Mouse (Mus musculus): ENCODE data around the gene Dusp16.
A peak's percentile ranks its signal among the peaks of the same experiment; 100 is the strongest.

The Dusp16 gene

DNA sequence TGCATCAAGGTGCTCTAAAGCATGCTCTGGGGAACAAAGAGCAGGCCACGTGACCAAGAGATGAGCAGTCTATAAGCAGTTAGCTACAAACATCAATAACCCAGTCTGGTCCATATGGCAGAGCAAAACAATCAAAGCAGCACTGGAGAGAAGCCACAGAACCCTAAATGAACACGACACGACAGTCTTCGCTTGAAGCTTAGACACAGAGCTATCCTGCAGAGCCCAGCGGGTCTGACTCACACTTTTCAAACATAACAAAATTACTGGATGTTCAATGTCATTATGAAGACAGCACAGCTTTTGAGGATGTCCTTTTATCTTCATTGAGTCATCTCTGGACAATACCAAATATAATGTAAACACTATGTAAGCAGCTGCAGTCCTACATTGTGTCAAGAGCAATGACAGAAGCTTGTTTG lies 58.6 kb downstream of the Dusp16 start:
- DNase-seq (ENCODE audit: low read depth) = no peak

DNA sequence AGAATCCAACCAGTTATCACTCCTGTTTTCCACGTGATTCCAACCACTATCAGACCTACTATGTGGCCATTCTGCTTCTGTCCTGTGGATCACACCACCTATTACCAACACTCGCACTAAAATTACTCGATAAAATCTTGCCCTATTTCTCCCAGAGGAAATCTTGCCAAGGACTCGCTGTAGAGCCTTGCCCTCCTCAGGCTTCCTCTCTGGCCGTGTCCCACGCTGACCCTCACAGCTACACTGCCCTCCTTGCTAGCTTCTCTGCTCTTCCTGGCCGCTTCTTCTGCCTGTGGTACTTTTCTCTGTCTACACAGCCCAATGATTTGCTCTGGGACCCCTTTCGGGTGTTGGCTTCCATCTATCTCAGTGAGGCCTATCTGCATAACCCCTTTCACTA lies 59.6 kb downstream of the Dusp16 start:
- DNase-seq (ENCODE audit: low read depth) = no peak

DNA sequence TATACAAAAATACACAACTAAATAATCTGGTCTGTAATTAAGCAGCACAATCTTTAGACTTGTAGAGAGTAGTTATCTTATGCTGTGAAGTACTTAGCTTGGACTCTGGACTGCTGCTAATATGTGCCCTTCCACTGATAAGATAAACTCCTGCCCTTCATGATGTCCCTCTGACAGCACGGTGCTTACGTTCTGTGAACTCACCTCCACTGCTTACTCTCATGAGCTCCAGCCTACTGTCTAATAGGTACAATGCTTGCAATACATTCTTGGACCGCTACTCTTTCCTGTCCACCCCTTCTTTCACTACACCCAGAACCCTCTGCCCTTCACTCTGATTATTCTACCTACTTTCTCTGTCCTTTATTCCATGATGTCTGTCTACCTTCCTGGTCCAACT lies 61.4 kb downstream of the Dusp16 start:
- DNase-seq (ENCODE audit: low read depth) = no peak

DNA sequence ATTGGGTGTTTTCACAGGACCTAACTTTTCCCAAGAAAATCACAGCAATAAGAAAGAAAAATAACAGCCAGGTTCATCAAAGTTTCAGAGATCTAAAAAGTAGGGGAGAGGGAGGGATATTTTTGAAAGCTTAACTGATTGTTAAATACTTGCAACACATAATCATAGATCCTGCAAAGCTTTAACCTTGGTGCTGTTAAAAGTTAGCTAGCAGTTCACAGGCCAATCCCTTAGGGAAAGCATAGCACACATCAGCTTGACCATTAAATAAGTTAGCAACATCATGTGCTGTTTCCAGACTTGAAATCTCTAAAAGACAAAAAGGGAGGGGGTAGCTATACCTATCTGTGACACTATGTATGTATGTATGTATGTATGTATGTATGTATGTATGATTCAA lies 67.0 kb downstream of the Dusp16 start:
- no peak for DNase-seq (ENCODE audit: low read depth)

DNA sequence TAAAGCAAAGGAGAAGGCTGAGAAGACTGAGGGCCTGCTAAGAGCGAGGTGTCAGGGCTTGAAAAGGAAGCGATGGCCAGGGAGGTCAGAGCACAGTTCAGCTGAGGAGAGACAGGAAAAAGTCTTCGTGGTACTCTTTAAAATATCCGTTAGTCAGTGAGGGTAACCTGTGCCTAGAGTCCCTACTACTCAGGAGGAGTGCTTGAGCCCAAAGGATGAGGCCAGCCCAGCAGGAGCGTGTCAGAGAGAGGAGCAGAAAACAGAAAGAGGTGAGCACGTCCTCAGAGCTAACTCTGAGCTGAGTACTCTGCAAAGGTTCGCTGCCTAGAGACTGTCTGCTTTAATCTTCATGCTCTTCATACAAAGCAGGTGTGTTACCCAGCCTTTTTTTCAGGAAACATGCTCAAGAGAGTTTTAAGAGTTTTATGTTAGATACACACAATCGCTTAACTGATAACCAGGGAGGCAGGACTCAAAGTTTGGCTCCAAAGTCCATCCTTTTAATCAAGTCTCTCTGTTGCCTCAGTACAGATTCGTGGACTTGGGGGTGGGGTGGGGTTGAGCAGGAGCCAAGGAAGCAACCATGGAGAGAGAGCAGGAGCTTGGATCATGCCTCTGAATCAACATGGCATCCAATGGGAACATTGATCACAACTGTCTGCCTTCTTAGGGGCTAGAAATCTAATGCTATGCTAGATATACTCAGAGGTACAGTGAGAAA lies 68.4 kb downstream of the Dusp16 start:
- no peak for DNase-seq (ENCODE audit: low read depth)

DNA sequence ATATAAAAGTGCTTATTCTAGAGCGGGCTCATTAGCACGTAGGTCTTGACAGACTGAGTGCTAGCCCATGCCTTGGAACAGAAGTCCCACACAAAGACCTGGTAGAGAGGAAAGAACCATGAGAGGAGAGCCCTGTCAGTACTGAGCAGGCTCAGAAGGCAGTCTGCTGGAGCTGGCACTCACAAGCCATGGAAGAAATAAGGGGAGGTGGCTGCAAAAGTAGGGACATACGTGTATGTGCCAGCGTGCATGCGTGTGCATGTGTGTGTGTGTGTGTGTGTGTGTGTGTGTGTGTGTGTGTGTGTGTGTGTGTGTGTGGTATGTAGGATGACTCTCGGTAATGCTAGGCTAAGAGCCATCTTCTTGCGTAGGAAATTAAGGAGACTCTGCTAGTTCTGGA lies 69.1 kb downstream of the Dusp16 start:
- no peak for DNase-seq (ENCODE audit: low read depth)

DNA sequence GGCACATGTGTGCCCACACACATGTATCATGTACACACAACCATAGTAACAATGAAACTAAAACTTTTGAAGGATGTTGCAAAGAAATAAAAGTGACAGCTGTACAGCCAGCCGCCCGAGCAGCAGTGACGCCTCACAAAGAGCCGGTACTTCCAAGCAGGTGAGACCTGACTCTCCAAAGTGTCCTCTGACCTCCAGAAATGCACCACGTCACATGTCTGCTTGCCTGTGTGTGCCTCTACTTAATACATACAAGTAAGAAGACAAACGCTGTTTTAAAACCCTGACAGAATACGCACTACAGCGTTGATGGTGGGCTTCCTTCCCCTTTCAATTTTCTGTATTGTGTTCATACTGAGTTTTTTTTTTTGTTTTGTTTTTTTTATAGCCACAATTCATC lies 69.5 kb downstream of the Dusp16 start:
- DNase-seq (ENCODE audit: low read depth) = no peak

DNA sequence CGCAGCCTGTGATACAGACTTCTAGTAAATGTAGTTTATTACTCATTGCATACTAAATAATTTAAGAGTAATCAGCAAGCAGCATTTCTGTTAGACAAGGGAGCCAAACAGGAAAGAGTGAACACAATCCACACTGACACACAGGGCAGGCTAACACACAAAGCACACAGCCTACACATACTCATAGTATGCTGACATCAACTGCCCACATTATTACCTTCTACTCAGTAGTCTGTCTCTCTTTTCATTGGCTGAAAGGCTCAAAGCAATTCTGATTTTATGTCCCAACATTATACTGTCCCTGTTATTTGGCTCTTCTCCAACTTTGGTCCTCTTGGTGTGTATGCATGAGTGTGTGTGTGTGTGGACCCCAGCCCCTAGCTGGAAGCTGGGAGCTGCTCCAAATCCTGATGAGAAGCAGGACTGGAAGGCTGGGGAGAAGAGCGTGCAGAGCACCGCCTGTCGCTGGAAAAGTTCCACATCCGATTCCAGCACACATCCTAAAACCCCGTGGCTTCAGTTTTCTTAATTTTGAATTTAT lies 70.6 kb downstream of the Dusp16 start:
- DNase-seq (ENCODE audit: low read depth) = no peak

DNA sequence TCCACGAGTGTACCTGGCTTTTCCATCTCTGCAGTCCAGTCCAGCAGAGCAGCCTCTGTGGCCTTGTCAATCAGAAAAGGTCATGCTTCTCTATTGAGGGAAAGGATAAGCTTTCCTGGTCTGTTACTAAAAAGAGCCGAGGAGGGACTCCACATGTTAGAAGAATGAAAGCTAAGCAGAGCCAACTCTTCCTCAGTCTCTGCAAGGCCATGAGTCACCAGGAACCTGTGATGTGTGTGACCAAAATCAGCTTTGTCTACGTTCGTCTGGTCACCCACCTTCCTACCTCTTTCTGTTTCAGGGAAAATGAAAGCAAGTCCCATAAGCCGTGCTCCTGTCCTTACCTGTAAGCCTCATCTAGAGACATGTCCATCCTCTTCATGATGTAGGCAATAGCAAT lies 72.3 kb downstream of the Dusp16 start:
- no peak for DNase-seq (ENCODE audit: low read depth)

DNA sequence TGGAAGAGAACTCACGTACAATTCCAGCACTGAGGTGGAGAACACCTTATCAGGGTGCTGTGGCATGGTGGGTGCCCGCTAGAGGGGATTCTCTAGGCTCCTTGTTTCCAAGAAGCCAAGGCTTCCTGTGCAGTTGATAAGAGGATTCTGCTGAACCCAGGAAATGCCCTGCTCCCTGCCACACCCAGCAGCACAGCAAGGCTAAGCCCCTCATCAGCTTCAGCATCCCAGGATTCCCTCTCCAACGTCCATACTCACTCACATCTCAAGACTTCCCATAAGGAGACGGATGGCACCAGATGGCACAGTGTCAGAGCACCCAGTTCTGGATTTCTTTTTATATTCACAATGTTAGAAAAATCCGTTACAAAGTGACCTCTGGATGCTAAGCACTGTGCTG lies 73.3 kb downstream of the Dusp16 start:
- no peak for DNase-seq (ENCODE audit: low read depth)

DNA sequence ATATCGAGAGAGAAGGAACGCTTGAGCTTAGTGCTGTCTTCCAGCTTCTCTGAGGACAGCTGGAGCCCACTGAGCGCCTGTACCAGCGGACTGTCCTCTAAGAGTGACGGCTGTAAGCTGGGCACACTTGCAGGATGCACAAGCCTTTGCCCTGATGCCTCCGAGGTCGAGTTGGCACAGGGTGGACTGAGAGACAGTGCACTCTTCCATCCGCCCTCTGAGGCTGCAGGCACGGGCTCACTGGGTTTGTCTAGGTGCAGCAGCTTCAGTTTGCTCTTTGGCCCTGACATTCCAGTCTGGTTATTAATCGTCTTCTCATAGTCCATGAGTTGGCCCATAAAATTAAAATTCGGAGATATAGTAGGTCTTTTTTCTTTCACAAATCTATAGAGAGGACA lies 73.8 kb downstream of the Dusp16 start:
- DNase-seq (ENCODE audit: low read depth) = no peak

DNA sequence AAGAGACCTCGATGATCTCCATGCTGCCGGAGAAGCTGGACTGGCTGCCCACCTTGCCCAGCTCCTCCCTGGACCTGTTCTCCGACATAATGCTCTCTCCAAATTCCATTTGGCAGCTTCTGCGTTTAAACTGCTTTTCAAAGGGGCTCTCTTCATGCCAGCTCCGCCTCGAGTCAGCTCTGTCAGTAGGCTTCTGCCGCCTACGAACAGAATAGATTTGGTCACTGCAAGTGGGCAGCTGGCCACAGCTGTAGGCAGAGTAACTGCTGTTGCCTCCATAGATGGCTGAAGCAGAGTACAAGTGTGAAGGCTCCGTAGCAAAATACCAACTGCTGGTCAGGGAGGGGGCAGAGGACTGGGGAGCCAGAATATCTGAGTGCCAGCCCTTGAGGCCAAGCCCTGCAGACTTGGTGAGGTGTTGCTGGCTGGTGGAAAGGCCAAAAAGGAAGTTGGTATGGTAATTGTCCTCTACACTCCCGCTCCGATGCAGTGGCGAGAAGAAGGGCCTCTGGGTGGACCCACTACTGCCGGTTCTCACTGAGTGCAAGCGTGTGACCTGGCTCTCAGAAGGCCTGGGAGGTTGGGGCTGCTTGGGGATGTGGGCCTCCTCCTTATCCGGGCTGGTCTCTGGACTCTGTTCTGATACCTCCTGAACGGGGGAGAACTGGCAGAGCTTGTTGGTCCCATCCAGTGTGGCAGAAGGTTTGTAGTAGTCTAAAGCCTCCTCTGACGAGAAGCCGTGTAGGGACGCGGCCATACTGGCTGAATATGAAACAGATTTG lies 74.3 kb downstream of the Dusp16 start:
- DNase-seq (ENCODE audit: low read depth) = no peak

DNA sequence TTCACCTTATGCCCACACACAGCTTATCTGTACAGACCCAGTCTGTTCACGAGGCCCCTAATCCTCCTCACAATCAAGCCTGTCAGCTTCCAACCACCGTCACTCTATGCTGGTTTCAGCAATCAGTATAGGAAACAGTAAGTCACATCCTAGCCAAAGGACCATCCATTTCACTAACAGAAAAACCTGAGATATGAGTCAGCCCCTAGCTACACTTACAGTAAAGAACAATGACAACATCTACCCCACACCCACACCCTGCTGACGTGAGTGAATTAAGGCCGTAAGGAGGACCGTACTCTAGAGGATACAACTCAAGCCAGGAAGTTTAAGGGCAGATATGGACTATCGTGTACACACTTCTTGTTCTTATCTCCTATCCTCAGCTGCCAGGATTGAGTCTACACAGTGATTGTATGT lies 76.2 kb downstream of the Dusp16 start:
- DNase-seq (ENCODE audit: low read depth) = peak; percentile 59

DNA sequence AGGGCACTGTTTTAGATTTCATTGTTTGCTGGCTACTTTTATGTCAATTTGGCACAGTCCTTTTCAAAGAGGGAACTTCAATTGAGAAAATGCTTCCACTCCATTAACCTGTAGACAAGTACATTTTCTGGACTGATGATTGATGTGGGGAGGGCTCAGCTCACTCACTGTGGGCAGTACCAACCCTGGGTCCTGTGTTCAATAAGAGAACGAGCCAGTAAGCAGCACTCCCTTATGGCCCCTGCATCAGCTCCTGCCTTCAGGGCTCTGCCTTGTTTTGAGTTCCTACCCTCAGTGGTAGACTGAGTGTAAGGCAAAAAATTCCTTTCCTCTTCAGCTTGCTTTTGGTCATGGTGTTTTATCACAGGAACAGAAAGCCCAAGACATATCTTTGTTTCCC lies 78.5 kb downstream of the Dusp16 start:
- no peak for DNase-seq (ENCODE audit: low read depth)

DNA sequence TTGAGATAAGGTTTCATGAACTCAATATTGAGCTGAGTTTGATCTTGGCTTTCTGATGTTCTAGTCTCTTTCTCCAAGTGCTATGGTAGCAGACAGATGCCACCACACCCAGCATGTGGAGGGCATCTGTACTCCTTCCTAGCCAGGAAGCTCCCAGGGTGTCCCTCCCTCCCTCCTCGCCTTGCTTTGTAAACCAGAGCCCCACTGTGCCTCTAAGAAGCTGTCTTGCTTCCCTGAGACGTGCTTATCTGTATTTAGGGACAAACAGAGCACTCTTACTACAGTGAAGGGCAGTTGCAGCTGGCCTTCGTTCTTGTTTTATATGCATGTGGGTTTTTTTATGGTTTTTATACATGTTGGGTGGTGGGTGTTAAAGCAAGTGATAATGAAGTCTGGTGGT lies 79.1 kb downstream of the Dusp16 start:
- no peak for DNase-seq (ENCODE audit: low read depth)

DNA sequence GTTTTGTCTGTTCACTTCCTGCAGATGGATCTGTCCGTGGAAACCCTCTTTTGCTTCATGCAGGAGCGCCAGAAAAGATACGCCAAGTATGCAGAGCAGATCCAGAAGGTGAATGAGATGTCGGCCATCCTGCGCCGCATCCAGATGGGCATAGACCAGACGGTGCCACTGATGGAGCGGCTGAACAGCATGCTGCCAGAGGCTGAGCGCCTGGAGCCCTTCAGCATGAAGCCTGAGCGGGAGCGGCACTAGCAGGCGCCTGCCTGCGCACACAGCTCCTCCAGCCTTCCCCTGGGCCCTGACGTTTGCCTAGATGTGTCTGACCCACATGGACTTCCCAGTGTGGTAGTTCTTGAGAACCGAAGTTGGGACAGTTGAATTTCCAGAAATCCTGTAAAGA lies 82.4 kb downstream of the Dusp16 start:
- no peak for DNase-seq (ENCODE audit: low read depth)

DNA sequence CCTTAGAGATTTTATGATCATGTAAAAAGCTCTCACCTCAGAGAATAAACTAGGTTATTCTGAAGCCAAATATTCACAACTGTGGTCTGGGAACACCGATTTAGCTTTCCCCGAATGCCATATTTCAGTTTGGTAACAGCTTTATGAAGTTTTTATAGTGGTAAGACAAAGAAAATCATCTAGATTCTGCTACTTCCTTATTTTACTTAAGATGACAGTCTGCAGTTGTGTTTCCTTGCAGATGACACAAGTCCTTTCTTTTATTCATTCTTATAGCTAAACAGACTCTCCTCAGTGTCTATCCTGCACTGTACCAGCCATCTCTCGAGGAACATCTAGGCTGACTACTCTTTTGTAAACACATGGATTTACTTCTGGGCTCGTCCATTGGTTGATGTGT lies 86.0 kb downstream of the Dusp16 start:
- no peak for DNase-seq (ENCODE audit: low read depth)

DNA sequence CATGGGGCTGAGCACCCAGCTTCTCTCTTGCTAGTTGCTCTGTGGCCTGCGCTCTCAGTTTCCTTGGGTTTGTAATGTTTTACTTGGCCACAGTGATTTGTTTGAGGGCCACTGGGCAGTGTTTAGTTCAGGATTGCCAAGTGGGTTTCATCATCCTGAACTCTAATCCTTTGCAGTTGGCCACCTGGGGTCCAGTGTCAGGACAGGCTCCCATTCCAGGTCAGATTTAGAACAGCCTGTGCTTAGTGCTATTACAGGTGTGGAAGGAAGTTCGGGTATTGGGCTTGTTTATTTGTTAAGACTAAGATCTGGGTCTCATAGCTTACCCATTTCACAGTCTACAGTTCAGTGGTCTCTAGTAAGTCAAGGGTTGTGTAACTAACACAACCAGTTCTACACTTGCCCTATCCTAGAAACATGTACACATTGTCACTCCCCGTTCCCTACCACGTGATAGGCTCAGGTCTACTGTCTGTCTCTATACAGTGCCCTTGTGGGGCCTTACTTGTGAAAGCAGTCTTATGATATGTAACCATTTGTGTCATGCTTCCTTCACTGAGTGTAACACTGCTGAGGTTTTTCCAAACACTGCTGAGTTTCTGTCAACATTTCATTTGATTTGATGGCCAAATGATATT lies 89.3 kb downstream of the Dusp16 start:
- no peak for DNase-seq (ENCODE audit: low read depth)

DNA sequence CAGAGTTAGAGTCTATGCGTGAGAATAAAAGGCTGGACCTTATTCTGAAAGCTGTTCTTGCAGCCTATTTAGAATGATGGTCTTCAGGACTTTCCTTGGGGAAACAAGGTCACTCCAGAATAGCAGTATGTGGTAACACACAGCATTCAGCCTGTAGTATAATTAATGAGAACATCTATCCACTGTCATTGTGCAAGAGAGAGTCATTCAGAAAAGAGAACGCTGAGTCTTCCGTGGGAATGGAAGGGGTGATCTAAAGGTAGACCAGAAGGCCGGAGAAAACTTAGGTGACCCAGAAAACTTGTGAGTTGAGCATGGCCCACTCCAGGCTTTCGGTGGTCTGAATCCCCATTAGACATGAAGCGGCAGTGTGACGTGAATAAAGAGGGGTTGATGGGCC lies 90.2 kb downstream of the Dusp16 start:
- no peak for DNase-seq (ENCODE audit: low read depth)

DNA sequence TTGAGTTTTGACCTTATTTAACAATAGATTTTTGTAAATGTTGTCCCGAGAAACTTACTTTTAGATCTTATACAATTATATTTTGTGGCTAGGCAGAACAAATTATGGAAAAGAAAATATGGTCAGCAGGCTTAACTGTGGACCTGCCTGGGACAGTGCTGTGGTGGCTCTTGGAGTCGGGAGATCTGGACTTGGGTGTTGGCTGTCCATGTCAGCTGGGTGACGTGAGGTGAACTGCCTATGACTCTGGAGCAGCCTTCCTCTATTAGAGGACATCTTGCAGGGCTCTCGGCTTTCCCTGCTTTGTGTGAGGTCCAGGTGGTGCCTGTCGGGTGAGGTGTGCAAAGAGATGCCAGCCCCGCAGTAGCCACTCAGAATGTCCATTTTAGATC lies 91.2 kb downstream of the Dusp16 start:
- DNase-seq (ENCODE audit: low read depth) = no peak

DNA sequence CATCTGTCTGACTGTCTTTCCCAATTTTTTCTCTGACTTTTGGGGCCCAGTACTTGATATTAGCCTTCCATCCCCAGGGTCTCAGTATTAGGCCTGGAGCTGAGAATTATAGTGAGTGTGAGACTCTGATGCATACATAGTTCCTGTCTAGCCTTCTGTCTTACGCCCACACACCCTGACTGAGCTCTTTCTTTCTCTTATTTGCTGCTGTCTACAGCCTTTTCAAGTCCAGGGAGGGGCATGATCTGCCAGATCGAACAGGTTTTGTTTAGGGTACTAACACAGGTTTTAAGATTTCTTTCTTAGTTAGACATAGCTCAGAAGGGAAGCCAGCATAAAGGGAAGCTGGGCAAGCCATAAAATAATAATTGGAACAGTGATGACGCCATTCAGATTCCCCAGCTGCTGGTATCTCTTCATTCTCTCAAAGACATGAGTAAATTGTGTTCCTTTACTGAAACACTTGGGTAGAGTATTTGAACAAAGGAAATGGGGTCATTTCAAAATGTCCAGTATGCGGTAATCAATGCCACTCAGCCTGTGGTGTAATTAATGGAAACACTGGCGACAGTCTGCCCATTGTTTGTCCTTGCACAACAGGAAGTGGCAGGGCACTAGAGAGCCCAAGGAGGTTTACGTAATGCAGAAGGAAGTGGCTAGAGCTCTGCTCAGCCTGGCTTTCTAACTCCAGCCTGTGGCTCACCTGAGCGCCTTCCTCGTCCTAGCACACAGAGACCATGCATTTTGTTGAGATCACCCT lies 91.8 kb downstream of the Dusp16 start:
- DNase-seq (ENCODE audit: low read depth) = peak; percentile 64

DNA sequence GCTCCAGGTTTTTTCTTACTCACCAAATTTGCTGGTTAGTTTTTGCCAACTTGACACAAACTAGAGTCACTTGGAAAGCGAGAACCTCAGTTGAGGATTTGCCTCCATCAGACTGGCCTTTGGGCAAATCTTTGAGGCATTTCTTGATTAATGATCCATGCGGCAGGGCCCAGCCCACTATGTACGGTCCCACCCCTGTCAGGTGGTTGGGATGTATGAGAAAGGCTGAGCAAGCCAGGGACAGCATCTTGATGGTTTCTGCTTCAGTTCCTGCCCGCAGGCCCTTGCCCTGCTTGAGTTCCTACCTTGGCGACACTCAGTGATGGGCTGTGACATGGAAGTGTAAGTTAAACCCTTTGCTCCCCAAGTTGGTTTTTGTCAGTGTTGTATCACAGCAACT lies 94.2 kb downstream of the Dusp16 start:
- DNase-seq (ENCODE audit: low read depth) = no peak

All from induced T-regulatory cell, adult 2 months (primary cell).